14 mouse cellular contexts compared by ENCODE assay signal in genomic region chr11:98905583-98905982, GRCm38 (mm10). TPM values are rescaled to one million over a fixed set of nuclear protein-coding genes. Genes with fewer than 3 reads are reported as not detected.
DNase-seq lines count a peak whose midpoint lies in the region; ATAC-seq lines count a peak whose summit lies in the region.
"Had no signal": no experiment of that assay in that cellular context is flagged by ENCODE, and none has a peak within 500 bp of the region (broad histone marks: within the 10 kb centered on the region; RNA-seq: fewer than 3 reads in every experiment).

No protein-coding gene starts in this region.

- WGBS in heart, embryonic 15.5 days = 66% methylated on average over 4 of the region's 4 CpGs
- 49% methylated on average over 4 of the region's 4 CpGs for WGBS in lung, embryonic 15.5 days
- WGBS in intestine, embryonic 16.5 days = 44% methylated on average over 4 of the region's 4 CpGs
- 49% methylated on average over 4 of the region's 4 CpGs for WGBS in stomach, embryonic 15.5 days

- H3K27me3 ChIP-seq in heart, embryonic 15.5 days = no peaks in the 10 kb centered on the region
- no peaks in the 10 kb centered on the region for H3K27me3 ChIP-seq in lung, embryonic 15.5 days
- H3K27me3 ChIP-seq in intestine, embryonic 16.5 days (replicated peaks; ENCODE audit: control insufficient read depth, insufficient read depth, low read length) = no peaks in the 10 kb centered on the region
- no peaks in the 10 kb centered on the region for H3K27me3 ChIP-seq in stomach, embryonic 15.5 days (replicated peaks)
- H3K27me3 ChIP-seq: embryonic facial prominence, embryonic 15.5 days; forebrain, embryonic 15.5 days; neural tube, embryonic 12.5 days had no signal

- H3K4me1 ChIP-seq in heart, embryonic 15.5 days (replicated peaks) = peaks cover 56% of the 10 kb centered on the region
- peaks cover 67% of the 10 kb centered on the region for H3K4me1 ChIP-seq in lung, embryonic 15.5 days
- H3K4me1 ChIP-seq in intestine, embryonic 16.5 days (ENCODE audit: control insufficient read depth, insufficient read depth, low read length) = peaks cover 41% of the 10 kb centered on the region
- peaks cover 25% of the 10 kb centered on the region for H3K4me1 ChIP-seq in stomach, embryonic 15.5 days

- no peaks in the 10 kb centered on the region for H3K9me3 ChIP-seq in heart, embryonic 15.5 days (replicated peaks)
- no peaks in the 10 kb centered on the region for H3K9me3 ChIP-seq in lung, embryonic 15.5 days
- H3K9me3 ChIP-seq in intestine, embryonic 16.5 days (ENCODE audit: control insufficient read depth, low read length) = no peaks in the 10 kb centered on the region
- H3K9me3 ChIP-seq in stomach, embryonic 15.5 days = no peaks in the 10 kb centered on the region
- H3K9me3 ChIP-seq: embryonic facial prominence, embryonic 15.5 days; forebrain, embryonic 15.5 days; neural tube, embryonic 12.5 days had no signal

- peaks cover 11% of the 10 kb centered on the region for H3K36me3 ChIP-seq in heart, embryonic 15.5 days
- H3K36me3 ChIP-seq in lung, embryonic 15.5 days = peaks cover 18% of the 10 kb centered on the region
- peaks cover 7% of the 10 kb centered on the region; the same call in 1 of the 2 replicates for H3K36me3 ChIP-seq in intestine, embryonic 16.5 days (ENCODE audit: control insufficient read depth, insufficient read depth, low read length)
- H3K36me3 ChIP-seq in stomach, embryonic 15.5 days = peaks cover 3% of the 10 kb centered on the region

- no peak overlapping the region for H3K4me2 ChIP-seq in heart, embryonic 15.5 days
- peak overlapping the region; percentile 34; the same call in 1 of the 2 replicates for H3K4me2 ChIP-seq in lung, embryonic 15.5 days
- peak overlapping the region; percentile 41 for H3K4me2 ChIP-seq in intestine, embryonic 16.5 days (ENCODE audit: low read depth, low read length)
- peak overlapping the region; percentile 11 for H3K4me2 ChIP-seq in stomach, embryonic 15.5 days
- H3K4me2 ChIP-seq: embryonic facial prominence, embryonic 15.5 days; forebrain, embryonic 15.5 days; midbrain, embryonic 11.5 days; neural tube, embryonic 12.5 days had no signal

- ATAC-seq in heart, embryonic 15.5 days (replicated peaks; ENCODE audit: insufficient number of reproducible peaks, insufficient read depth, low FRiP score, low read depth) = no peak
- no peak for ATAC-seq in lung, embryonic 15.5 days (ENCODE audit: borderline replicate concordance, extremely low read depth, low FRiP score, low TSS enrichment)
- peak; percentile 73 for ATAC-seq in intestine, embryonic 16.5 days
- no peak for ATAC-seq in stomach, embryonic 15.5 days (ENCODE audit: insufficient read depth, low FRiP score, low read depth)
- ATAC-seq in frontal cortex, adult (ENCODE audit: low TSS enrichment) = no peak
- ATAC-seq: forebrain, embryonic 15.5 days had no signal

- H3K4me3 ChIP-seq in heart, embryonic 15.5 days = no peak overlapping the region
- H3K4me3 ChIP-seq in lung, embryonic 15.5 days = no peak overlapping the region
- H3K4me3 ChIP-seq in intestine, embryonic 16.5 days (ENCODE audit: low read length) = no peak overlapping the region
- H3K4me3 ChIP-seq in stomach, embryonic 15.5 days (replicated peaks) = no peak overlapping the region
- H3K4me3 ChIP-seq: embryonic facial prominence, embryonic 15.5 days; forebrain, embryonic 15.5 days; neural tube, embryonic 12.5 days had no signal

- peak overlapping the region; percentile 35 for H3K27ac ChIP-seq in heart, embryonic 15.5 days
- H3K27ac ChIP-seq in lung, embryonic 15.5 days = peak overlapping the region; percentile 85
- H3K27ac ChIP-seq in intestine, embryonic 16.5 days (ENCODE audit: low read length) = peak overlapping the region; percentile 94
- peak overlapping the region; percentile 94 for H3K27ac ChIP-seq in stomach, embryonic 15.5 days
- H3K27ac ChIP-seq: embryonic facial prominence, embryonic 15.5 days; forebrain, embryonic 15.5 days; neural tube, embryonic 12.5 days had no signal

- no peak for DNase-seq in heart, adult 8-10 months (ENCODE audit: low spot score)
- DNase-seq in lung, postnatal 4 days = no peak
- no peak for DNase-seq in frontal cortex, postnatal 10 days (ENCODE audit: low spot score in 2 of 2)
- DNase-seq: adrenal gland, adult 8-10 months; cerebellum, postnatal 14 days had no signal

- no peak overlapping the region for H3K9ac ChIP-seq in heart, embryonic 15.5 days
- H3K9ac ChIP-seq in lung, embryonic 15.5 days = no peak overlapping the region
- 0 out of 2 replicates have a peak overlapping the region, but pooled peaks have one; percentile 21 for H3K9ac ChIP-seq in intestine, embryonic 16.5 days (ENCODE audit: low read depth, low read length)
- no peak overlapping the region for H3K9ac ChIP-seq in stomach, embryonic 15.5 days
- H3K9ac ChIP-seq: embryonic facial prominence, embryonic 15.5 days; forebrain, embryonic 15.5 days; neural tube, embryonic 12.5 days had no signal

RNA-seq across cellular contexts. Expression of gene Cdc6, which starts 2.0 kb away (rescaled TPM):
- polyA plus RNA-seq in heart, embryonic 15.5 days (2015; fragmentation: Nextera tagmentation; extraction: Ambion mirVana) = 14.2 and 20.4 TPM in 2 replicates
- total RNA-seq in heart, adult 8-10 months (2022) = under 1 TPM; 0.16 to 0.49 (median 0.25) TPM
- polyA plus RNA-seq in lung, embryonic 15.5 days (2015; fragmentation: Nextera tagmentation; extraction: Ambion mirVana) = 41.3 and 42.5 TPM in 2 replicates
- 18.9 and 23.0 TPM in 2 replicates for polyA plus RNA-seq in intestine, embryonic 16.5 days (2015; fragmentation: Nextera tagmentation; extraction: Ambion mirVana)
- 28.8 and 30.3 TPM in 2 replicates for polyA plus RNA-seq in stomach, embryonic 15.5 days (2015; fragmentation: Nextera tagmentation; extraction: Ambion mirVana)

RNA-seq across cellular contexts. Expression of gene Rara, which starts 22.0 kb away (rescaled TPM):
- polyA plus RNA-seq in heart, embryonic 15.5 days (2015; fragmentation: Nextera tagmentation; extraction: Ambion mirVana) = 26.2 and 31.0 TPM in 2 replicates
- total RNA-seq in heart, adult 8-10 months (2022) = 10 to 100 TPM; 10.8 to 13.5 (median 11.9) TPM
- polyA plus RNA-seq in lung, embryonic 15.5 days (2015; fragmentation: Nextera tagmentation; extraction: Ambion mirVana) = 36.5 and 38.4 TPM in 2 replicates
- polyA plus RNA-seq in intestine, embryonic 16.5 days (2015; fragmentation: Nextera tagmentation; extraction: Ambion mirVana) = 28.2 and 31.2 TPM in 2 replicates
- 34.0 and 41.0 TPM in 2 replicates for polyA plus RNA-seq in stomach, embryonic 15.5 days (2015; fragmentation: Nextera tagmentation; extraction: Ambion mirVana)

RNA-seq across cellular contexts. Expression of gene Wipf2, which starts 42.1 kb away (rescaled TPM):
- 2.2 and 2.8 TPM in 2 replicates for polyA plus RNA-seq in heart, embryonic 15.5 days (2015; fragmentation: Nextera tagmentation; extraction: Ambion mirVana)
- total RNA-seq in heart, adult 8-10 months (2022) = 10 to 100 TPM in 3 of 4 experiments, 1 to 10 TPM in 1; 9.4 to 12.6 (median 11.5) TPM
- polyA plus RNA-seq in lung, embryonic 15.5 days (2015; fragmentation: Nextera tagmentation; extraction: Ambion mirVana) = 3.7 and 4.1 TPM in 2 replicates
- polyA plus RNA-seq in intestine, embryonic 16.5 days (2015; fragmentation: Nextera tagmentation; extraction: Ambion mirVana) = 3.4 and 3.5 TPM in 2 replicates
- polyA plus RNA-seq in stomach, embryonic 15.5 days (2015; fragmentation: Nextera tagmentation; extraction: Ambion mirVana) = 4.5 and 5.0 TPM in 2 replicates

Comparison
In these comparisons a context has a peak if more than half of its experiments do, and no peak if none do; other contexts are left out.
1. H3K27ac ChIP-seq: peak in every context shown above with its lines; median percentile 94 in intestine, embryonic 16.5 days; 94 in stomach, embryonic 15.5 days; 85 in lung, embryonic 15.5 days; 35 in heart, embryonic 15.5 days.